Mouse (Mus musculus): ENCODE data around the gene Trim71. TPM values are rescaled to one million over a fixed set of nuclear protein-coding genes. Genes with fewer than 3 reads are reported as not detected.

The Trim71 gene
- 0.30 and 0.32 TPM in 2 replicates for polyA plus RNA-seq (2015; fragmentation: Nextera tagmentation; extraction: Ambion mirVana)

GRCm38 (mm10) chr9:114563761-114564606 is at the start of gene Trim71:
Trim71 (minus strand) TSS chr9:114564369.
- peak; percentile 20; the same call in 1 of the 2 replicates for ATAC-seq
- 0 out of 2 replicates have a peak within 1 kb of the TSS, but pooled peaks have one; percentile 20 for H3K27ac ChIP-seq (ENCODE audit: low read length)
- H3K9me3 ChIP-seq (ENCODE audit: low read length): no peaks in the 10 kb centered on the region
- DNase-seq (ENCODE audit: low spot score): no peak
- peak within 1 kb of the TSS; percentile 23; the same call in 1 of the 2 replicates for H3K9ac ChIP-seq (replicated peaks; ENCODE audit: low read depth)
- H3K4me2 ChIP-seq (replicated peaks; ENCODE audit: low read depth, low read length): peak within 1 kb of the TSS; percentile 98
- H3K27me3 ChIP-seq (replicated peaks; ENCODE audit: insufficient read depth, low read length): peaks cover 15% of the 10 kb centered on the region; the same call in 1 of the 2 replicates
- H3K4me1 ChIP-seq (ENCODE audit: insufficient read depth, low read depth, low read length): peaks cover 5% of the 10 kb centered on the region; the same call in 1 of the 2 replicates
- H3K4me3 ChIP-seq (ENCODE audit: low read depth, low read length): peak within 1 kb of the TSS; percentile 56
- TF ChIP-seq CTCF (IDR thresholded peaks at IDR 0.05): no peak
- under 1% methylated on average over 81 of the region's 91 CpGs for WGBS
- H3K36me3 ChIP-seq (ENCODE audit: insufficient read depth, low read length): no peaks in the 10 kb centered on the region

DNA sequence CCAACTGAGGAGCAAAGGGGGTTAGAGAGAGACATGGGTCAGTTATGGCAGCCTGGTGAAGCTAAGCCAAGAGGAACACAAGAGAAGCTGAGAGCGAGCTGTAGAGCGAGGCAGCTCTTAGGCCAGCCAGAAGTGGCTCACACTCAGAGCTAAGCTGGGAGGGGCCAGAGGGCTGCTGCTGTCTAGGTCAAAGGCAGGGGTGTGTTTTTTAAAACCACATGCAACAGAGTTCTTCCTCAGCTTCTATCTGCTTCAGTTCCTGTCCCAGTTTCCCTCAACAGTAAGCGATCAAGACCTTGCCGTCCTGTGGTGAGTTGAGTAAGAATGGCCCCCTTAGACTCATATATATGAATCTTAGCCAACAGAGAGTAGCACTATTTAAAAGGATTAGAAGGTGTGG is 48.9 kb upstream of the Trim71 start:
- no peaks in the 10 kb centered on the region for H3K27me3 ChIP-seq (replicated peaks; ENCODE audit: insufficient read depth, low read length)
- no peak overlapping the region for H3K27ac ChIP-seq (ENCODE audit: low read length)
- no peak overlapping the region for H3K4me2 ChIP-seq (replicated peaks; ENCODE audit: low read depth, low read length)
- no peak overlapping the region for H3K9ac ChIP-seq (replicated peaks; ENCODE audit: low read depth)
- no peaks in the 10 kb centered on the region for H3K9me3 ChIP-seq (ENCODE audit: low read length)
- 89% methylated on average over 4 of the region's 4 CpGs for WGBS
- H3K4me3 ChIP-seq (ENCODE audit: low read depth, low read length): no peak overlapping the region
- H3K4me1 ChIP-seq (ENCODE audit: insufficient read depth, low read depth, low read length): no peaks in the 10 kb centered on the region
- peaks cover 16% of the 10 kb centered on the region; the same call in 1 of the 2 replicates for H3K36me3 ChIP-seq (ENCODE audit: insufficient read depth, low read length)
- DNase-seq (ENCODE audit: low spot score) (no peak), ATAC-seq (no peak)
- TF ChIP-seq EP300 (IDR thresholded peaks at IDR 0.05) (no peak), CTCF (IDR thresholded peaks at IDR 0.05) (no peak)

DNA sequence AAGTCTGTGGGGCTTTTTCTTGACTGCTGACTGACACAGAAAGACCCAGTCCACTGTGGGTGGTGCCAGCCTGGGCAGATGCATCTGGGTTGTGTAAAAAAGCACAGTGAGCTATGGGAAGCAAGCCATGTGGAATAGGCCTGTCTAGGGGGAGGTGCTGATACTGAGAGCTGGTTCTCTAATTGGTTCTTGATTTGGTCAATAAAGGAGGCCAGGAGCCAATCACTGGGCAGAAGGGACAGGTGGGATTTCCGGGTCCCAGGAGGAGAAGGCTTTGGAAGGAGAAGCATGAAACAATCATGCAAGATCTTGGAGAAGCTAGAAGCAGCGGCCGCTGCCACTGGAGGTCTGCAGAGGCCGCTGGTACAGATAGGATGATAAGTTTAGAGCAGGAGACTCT is 48.4 kb upstream of the Trim71 start:
- no peak overlapping the region for H3K27ac ChIP-seq (ENCODE audit: low read length)
- H3K4me1 ChIP-seq (ENCODE audit: insufficient read depth, low read depth, low read length): no peaks in the 10 kb centered on the region
- H3K27me3 ChIP-seq (replicated peaks; ENCODE audit: insufficient read depth, low read length): no peaks in the 10 kb centered on the region
- no peaks in the 10 kb centered on the region for H3K9me3 ChIP-seq (ENCODE audit: low read length)
- H3K9ac ChIP-seq (replicated peaks; ENCODE audit: low read depth): no peak overlapping the region
- WGBS: 84% methylated on average over 4 of the region's 4 CpGs
- DNase-seq (ENCODE audit: low spot score): no peak
- no peak overlapping the region for H3K4me3 ChIP-seq (ENCODE audit: low read depth, low read length)
- TF ChIP-seq CTCF (IDR thresholded peaks at IDR 0.05): no peak
- TF ChIP-seq EP300 (IDR thresholded peaks at IDR 0.05): no peak
- ATAC-seq: no peak
- H3K36me3 ChIP-seq (ENCODE audit: insufficient read depth, low read length): peaks cover 21% of the 10 kb centered on the region; the same call in 1 of the 2 replicates
- no peak overlapping the region for H3K4me2 ChIP-seq (replicated peaks; ENCODE audit: low read depth, low read length)

DNA sequence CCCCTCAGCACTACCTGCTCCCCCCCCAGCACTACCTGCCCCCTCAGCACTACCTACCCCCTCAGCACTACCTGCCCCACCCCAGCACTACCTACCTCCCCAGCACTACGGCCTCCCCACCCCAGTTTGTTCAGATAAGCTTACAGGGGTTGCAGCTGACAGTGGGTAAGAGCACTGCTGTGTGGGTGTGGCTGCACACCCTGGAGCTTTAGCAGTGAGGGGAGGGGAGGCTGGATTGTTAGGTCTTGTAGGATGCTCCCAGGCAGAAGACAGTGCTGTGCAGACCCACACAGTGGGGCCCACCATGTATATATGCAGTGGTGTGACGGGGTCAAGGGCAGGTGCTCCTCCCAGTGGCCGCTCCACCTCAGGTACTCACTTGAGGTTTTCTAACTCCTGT is 46.1 kb upstream of the Trim71 start:
- ATAC-seq (no peak), DNase-seq (ENCODE audit: low spot score) (no peak)
- H3K27ac ChIP-seq (ENCODE audit: low read length): no peak overlapping the region
- no peak overlapping the region for H3K4me2 ChIP-seq (replicated peaks; ENCODE audit: low read depth, low read length)
- no peak overlapping the region for H3K4me3 ChIP-seq (ENCODE audit: low read depth, low read length)
- no peak for TF ChIP-seq CTCF (IDR thresholded peaks at IDR 0.05)
- TF ChIP-seq EP300 (IDR thresholded peaks at IDR 0.05): no peak
- H3K9ac ChIP-seq (replicated peaks; ENCODE audit: low read depth): no peak overlapping the region
- H3K4me1 ChIP-seq (ENCODE audit: insufficient read depth, low read depth, low read length): no peaks in the 10 kb centered on the region
- no peaks in the 10 kb centered on the region for H3K27me3 ChIP-seq (replicated peaks; ENCODE audit: insufficient read depth, low read length)
- H3K9me3 ChIP-seq (ENCODE audit: low read length): no peaks in the 10 kb centered on the region
- H3K36me3 ChIP-seq (ENCODE audit: insufficient read depth, low read length): peaks cover 27% of the 10 kb centered on the region; the same call in 1 of the 2 replicates
- 94% methylated on average over 3 of the region's 3 CpGs for WGBS

- DNase-seq (ENCODE audit: low spot score) (no peak), ATAC-seq (no peak)
- H3K9me3 ChIP-seq (ENCODE audit: low read length): no peaks in the 10 kb centered on the region
- peaks cover 25% of the 10 kb centered on the region; the same call in 1 of the 2 replicates for H3K36me3 ChIP-seq (ENCODE audit: insufficient read depth, low read length)
- H3K9ac ChIP-seq (replicated peaks; ENCODE audit: low read depth): no peak overlapping the region
- 66% methylated on average over 12 of the region's 12 CpGs for WGBS
- no peak overlapping the region for H3K27ac ChIP-seq (ENCODE audit: low read length)
- H3K4me1 ChIP-seq (ENCODE audit: insufficient read depth, low read depth, low read length): no peaks in the 10 kb centered on the region
- H3K4me2 ChIP-seq (replicated peaks; ENCODE audit: low read depth, low read length): no peak overlapping the region
- H3K4me3 ChIP-seq (ENCODE audit: low read depth, low read length): no peak overlapping the region
- TF ChIP-seq EP300 (IDR thresholded peaks at IDR 0.05) (no peak), CTCF (IDR thresholded peaks at IDR 0.05) (no peak)
- no peaks in the 10 kb centered on the region for H3K27me3 ChIP-seq (replicated peaks; ENCODE audit: insufficient read depth, low read length)
Observed at GRCm38 (mm10) chr9:114603876-114604540, 39.8 kb upstream of the Trim71 start.

DNA sequence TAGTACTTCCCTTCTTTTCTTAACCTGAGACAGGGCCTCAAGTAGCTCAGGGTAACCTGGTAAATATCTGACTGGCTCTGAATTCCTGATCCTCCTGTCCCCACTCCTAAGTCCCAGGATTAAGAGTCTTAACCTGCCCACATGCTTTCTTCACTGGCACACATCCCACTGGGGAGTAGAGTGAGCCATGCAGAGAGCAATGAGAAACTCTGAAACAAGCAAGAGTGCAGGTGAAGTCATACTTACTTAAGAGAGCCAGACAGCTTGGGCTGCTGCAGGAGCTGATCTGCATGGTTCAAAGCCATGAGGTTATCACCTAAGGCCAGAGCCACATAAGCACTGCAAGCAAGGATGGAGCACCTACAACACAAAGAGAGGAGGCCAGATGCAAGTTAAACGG is 36.9 kb upstream of the Trim71 start:
- no peaks in the 10 kb centered on the region for H3K27me3 ChIP-seq (replicated peaks; ENCODE audit: insufficient read depth, low read length)
- TF ChIP-seq CTCF (IDR thresholded peaks at IDR 0.05) (no peak), EP300 (IDR thresholded peaks at IDR 0.05) (no peak)
- 0 out of 2 replicates have a peak, but pooled peaks cover 17% of the 10 kb centered on the region for H3K36me3 ChIP-seq (ENCODE audit: insufficient read depth, low read length)
- no peaks in the 10 kb centered on the region for H3K9me3 ChIP-seq (ENCODE audit: low read length)
- no peak overlapping the region for H3K4me3 ChIP-seq (ENCODE audit: low read depth, low read length)
- ATAC-seq (no peak), DNase-seq (ENCODE audit: low spot score) (no peak)
- WGBS: 62% methylated on average over 1 of the region's 1 CpGs
- no peaks in the 10 kb centered on the region for H3K4me1 ChIP-seq (ENCODE audit: insufficient read depth, low read depth, low read length)
- H3K9ac ChIP-seq (replicated peaks; ENCODE audit: low read depth): no peak overlapping the region
- H3K4me2 ChIP-seq (replicated peaks; ENCODE audit: low read depth, low read length): no peak overlapping the region
- H3K27ac ChIP-seq (ENCODE audit: low read length): no peak overlapping the region

Measured in lung, postnatal 0 days (tissue).